Mouse (Mus musculus) brown adipose tissue, adult 24 weeks (tissue): ENCODE results near the gene Grn. TPM values are rescaled to one million over a fixed set of nuclear protein-coding genes. Genes with fewer than 3 reads are reported as not detected.

Source experiments
- H3K27ac ChIP-seq: fragments of 200-500 bp; replicated peaks from 2 replicates; pipeline ENCODE4 v1.5.1; 2012; ENCODE audit warnings: low read depth, mild to moderate bottlenecking, low read length
- H3K4me1 ChIP-seq: fragments of 200-500 bp; 2 replicates; pipeline ENCODE4 v1.6.1; 2012; ENCODE audit warnings: low read length, mixed read lengths; ENCODE audit not compliant: control insufficient read depth, insufficient read depth, insufficient read length
- H3K4me3 ChIP-seq: fragments of 200-500 bp; 2 replicates; pipeline ENCODE4 v1.5.1; 2012; ENCODE audit warnings: low read depth, mild to moderate bottlenecking, low read length, moderate library complexity; ENCODE audit not compliant: insufficient read depth
- polyA plus RNA-seq: library from polyadenylated mRNA; stranded (reverse); fragments of >200 nt; gene quantifications from 2 replicates; pipeline ENCODE4 v1.2.4, GENCODE M21; 2012; ENCODE audit not compliant: missing spikeins, insufficient read depth, insufficient read length

Grn gene
- polyA plus RNA-seq, 1 experiment: 78.8 TPM

- H3K4me3 ChIP-seq: peak overlapping the region; percentile 62
- H3K4me1 ChIP-seq: peaks cover 6% of the 10 kb centered on the region
- no peak overlapping the region for H3K27ac ChIP-seq
Observed at GRCm38 (mm10) chr11:102455740-102456396, 25.8 kb downstream of the Grn start.

- Histone ChIP-seq H3K27ac (no peak overlapping the region), H3K4me3 (no peak overlapping the region)
Observed at GRCm38 (mm10) chr11:102460541-102460940, 30.4 kb downstream of the Grn start.

GRCm38 (mm10) chr11:102461764-102462163 is 31.6 kb downstream of the Grn start:
- Histone ChIP-seq H3K27ac (no peak overlapping the region), H3K4me3 (no peak overlapping the region), H3K4me1 (0 out of 2 replicates have a peak, but pooled peaks cover 7% of the 10 kb centered on the region)

More at GRCm38 (mm10) chr11:102460541-102460940, 30.4 kb downstream of the Grn start:
- H3K4me1 ChIP-seq: peaks cover 3% of the 10 kb centered on the region

- Histone ChIP-seq H3K4me3 (no peak overlapping the region), H3K27ac (no peak overlapping the region), H3K4me1 (peaks cover 7% of the 10 kb centered on the region; the same call in 1 of the 2 replicates)
Observed at GRCm38 (mm10) chr11:102464901-102465300, 34.8 kb downstream of the Grn start.

- no peak overlapping the region for H3K4me3 ChIP-seq
- H3K4me1 ChIP-seq: peaks cover 7% of the 10 kb centered on the region; the same call in 1 of the 2 replicates
- H3K27ac ChIP-seq: peak overlapping the region; percentile 15; the same call in 1 of the 2 replicates
Observed at GRCm38 (mm10) chr11:102465713-102466436, 35.8 kb downstream of the Grn start.

- peak overlapping the region; percentile 48 for H3K4me3 ChIP-seq
- peaks cover 7% of the 10 kb centered on the region; the same call in 1 of the 2 replicates for H3K4me1 ChIP-seq
- H3K27ac ChIP-seq: no peak overlapping the region; the same call in 1 of the 2 replicates
Observed at GRCm38 (mm10) chr11:102467041-102467631, 37.0 kb downstream of the Grn start.

GRCm38 (mm10) chr11:102469648-102470357 is 39.7 kb downstream of the Grn start, which contains the start of gene Itga2b:
Gene Itga2b, minus strand, starts transcription at chr11:102470122.
- Histone ChIP-seq H3K4me3 (no peak within 1 kb of the TSS), H3K27ac (no peak within 1 kb of the TSS), H3K4me1 (peaks cover 7% of the 10 kb centered on the region; the same call in 1 of the 2 replicates)

GRCm38 (mm10) chr11:102475027-102475426 is 44.9 kb downstream of the Grn start:
- H3K4me1 ChIP-seq: no peaks in the 10 kb centered on the region
- no peak overlapping the region for H3K4me3 ChIP-seq
- H3K27ac ChIP-seq: no peak overlapping the region

- H3K4me3 ChIP-seq: no peak overlapping the region
- H3K4me1 ChIP-seq: no peaks in the 10 kb centered on the region
- no peak overlapping the region for H3K27ac ChIP-seq
Observed at GRCm38 (mm10) chr11:102478671-102479070, 48.6 kb downstream of the Grn start.

GRCm38 (mm10) chr11:102479581-102479980 is 49.5 kb downstream of the Grn start:
- no peak overlapping the region for H3K27ac ChIP-seq
- H3K4me1 ChIP-seq: no peaks in the 10 kb centered on the region
- no peak overlapping the region for H3K4me3 ChIP-seq

GRCm38 (mm10) chr11:102480111-102480510 is 50.0 kb downstream of the Grn start:
- Histone ChIP-seq H3K4me1 (no peaks in the 10 kb centered on the region), H3K4me3 (no peak overlapping the region), H3K27ac (no peak overlapping the region)

GRCm38 (mm10) chr11:102480897-102481296 is 50.8 kb downstream of the Grn start:
- H3K27ac ChIP-seq: no peak overlapping the region
- H3K4me1 ChIP-seq: no peaks in the 10 kb centered on the region
- no peak overlapping the region for H3K4me3 ChIP-seq

- no peaks in the 10 kb centered on the region for H3K4me1 ChIP-seq
- H3K4me3 ChIP-seq: no peak overlapping the region
- no peak overlapping the region for H3K27ac ChIP-seq
Observed at GRCm38 (mm10) chr11:102481779-102482178, 51.7 kb downstream of the Grn start.
